In genomic region chr12:69852288-69852687, GRCm38 (mm10) we compare ENCODE assay signal across 21 mouse cellular contexts.
"Had no signal": no experiment of that assay in that cellular context is flagged by ENCODE, and none has a peak within 500 bp of the region (broad histone marks: within the 10 kb centered on the region; RNA-seq: fewer than 3 reads in every experiment).

No protein-coding gene starts in this region.

- H3K4me3 ChIP-seq: limb, embryonic 12.5 days; limb, embryonic 15.5 days; midbrain, embryonic 12.5 days; midbrain, embryonic 15.5 days; myocyte; neural tube, embryonic 13.5 days; stomach, embryonic 15.5 days had no signal

- ATAC-seq: intestine, postnatal 0 days; liver, postnatal 0 days; lung, postnatal 0 days; midbrain, embryonic 15.5 days had no signal

- H3K4me2 ChIP-seq: limb, embryonic 12.5 days; limb, embryonic 15.5 days; liver, embryonic 11.5 days; lung, embryonic 14.5 days; midbrain, embryonic 12.5 days; midbrain, embryonic 15.5 days; neural tube, embryonic 13.5 days; stomach, embryonic 15.5 days had no signal

- H3K27ac ChIP-seq: limb, embryonic 12.5 days; limb, embryonic 15.5 days; liver, embryonic 14.5 days; midbrain, embryonic 12.5 days; midbrain, embryonic 15.5 days; neural tube, embryonic 13.5 days; stomach, embryonic 15.5 days had no signal

- H3K4me1 ChIP-seq: limb, embryonic 15.5 days; midbrain, embryonic 12.5 days; midbrain, embryonic 15.5 days; neural tube, embryonic 13.5 days; stomach, embryonic 15.5 days had no signal

- DNase-seq: kidney, adult 2 months; kidney, postnatal 10 days; kidney, postnatal 4 days; left cerebral cortex, postnatal 4 days; liver, postnatal 0 days; lung, embryonic 14.5 days; right cerebral cortex, adult 18-20 months; right cerebral cortex, postnatal 14 days; spleen, adult 18-20 months; thymus, postnatal 25 days had no signal

- H3K9me3 ChIP-seq: limb, embryonic 12.5 days; limb, embryonic 15.5 days; midbrain, embryonic 12.5 days; midbrain, embryonic 15.5 days; stomach, embryonic 15.5 days had no signal

- H3K9ac ChIP-seq: limb, embryonic 12.5 days; limb, embryonic 15.5 days; liver, embryonic 14.5 days; liver, postnatal 0 days; lung, embryonic 14.5 days; midbrain, embryonic 12.5 days; midbrain, embryonic 15.5 days; neural tube, embryonic 13.5 days; stomach, embryonic 15.5 days had no signal

- H3K27me3 ChIP-seq: limb, embryonic 12.5 days; limb, embryonic 15.5 days; midbrain, embryonic 12.5 days; midbrain, embryonic 15.5 days; neural tube, embryonic 13.5 days; stomach, embryonic 15.5 days had no signal
